In the genomic region with DNA sequence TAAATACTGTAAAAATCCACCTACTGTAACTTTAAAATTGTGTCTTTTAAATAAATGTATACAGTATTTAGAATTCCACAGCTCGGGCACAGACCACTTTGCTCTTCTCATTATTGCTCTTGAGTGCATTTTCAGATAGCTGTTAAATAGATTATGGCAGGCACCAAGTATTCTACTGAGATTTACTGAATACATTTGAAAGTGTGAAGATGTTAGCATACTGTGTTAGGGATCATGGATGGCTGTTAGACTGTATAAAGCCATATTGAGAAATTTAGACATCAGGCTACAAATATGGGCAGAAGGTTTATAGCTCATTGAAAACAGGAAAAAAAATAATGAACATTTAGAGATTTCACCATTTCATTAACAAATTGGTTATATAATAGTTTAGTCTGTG, we compare ENCODE assay signal across 32 mouse cellular contexts.
"Had no signal": no experiment of that assay in that cellular context is flagged by ENCODE, and none has a peak within 500 bp of the region (broad histone marks: within the 10 kb centered on the region; RNA-seq: fewer than 3 reads in every experiment).

No protein-coding gene starts in this region.

- H3K27me3 ChIP-seq: limb, embryonic 12.5 days; limb, embryonic 13.5 days; liver, embryonic 12.5 days; liver, embryonic 13.5 days; liver, embryonic 15.5 days; lung, embryonic 15.5 days; megakaryocyte, embryonic 14.5 days; midbrain, embryonic 12.5 days; midbrain, embryonic 13.5 days; midbrain, embryonic 15.5 days; neural tube, embryonic 12.5 days had no signal

- H3K4me1 ChIP-seq: liver, embryonic 12.5 days; liver, embryonic 13.5 days; liver, embryonic 15.5 days; lung, embryonic 15.5 days; megakaryocyte, embryonic 14.5 days; midbrain, embryonic 10.5 days; midbrain, embryonic 12.5 days; midbrain, embryonic 13.5 days; midbrain, embryonic 15.5 days; neural tube, embryonic 12.5 days had no signal

- H3K9ac ChIP-seq: limb, embryonic 12.5 days; limb, embryonic 13.5 days; limb, embryonic 15.5 days; liver, embryonic 12.5 days; liver, embryonic 13.5 days; liver, embryonic 14.5 days; liver, embryonic 15.5 days; liver, postnatal 0 days; lung, embryonic 14.5 days; lung, embryonic 15.5 days; midbrain, embryonic 12.5 days; midbrain, embryonic 13.5 days; midbrain, embryonic 15.5 days; neural tube, embryonic 12.5 days had no signal

- H3K4me2 ChIP-seq: limb, embryonic 12.5 days; limb, embryonic 13.5 days; limb, embryonic 15.5 days; liver, embryonic 11.5 days; liver, embryonic 12.5 days; liver, embryonic 13.5 days; liver, embryonic 15.5 days; lung, embryonic 14.5 days; lung, embryonic 15.5 days; midbrain, embryonic 11.5 days; midbrain, embryonic 12.5 days; midbrain, embryonic 13.5 days; midbrain, embryonic 15.5 days; neural tube, embryonic 12.5 days had no signal

- H3K9me3 ChIP-seq: limb, embryonic 10.5 days; limb, embryonic 15.5 days; liver, embryonic 12.5 days; liver, embryonic 13.5 days; liver, embryonic 15.5 days; lung, embryonic 15.5 days; midbrain, embryonic 10.5 days; midbrain, embryonic 12.5 days; midbrain, embryonic 13.5 days; midbrain, embryonic 15.5 days; neural tube, embryonic 12.5 days had no signal

- DNase-seq: left cerebral cortex, postnatal 4 days; liver; liver, embryonic 13.5 days; liver, postnatal 0 days; lung, adult 18-20 months; lung, adult 2 months; lung, embryonic 14.5 days; lung, postnatal 10 days; lung, postnatal 14 days; lung, postnatal 36 days; lung, postnatal 4 days; midbrain, embryonic 14.5 days had no signal

- H3K36me3 ChIP-seq: limb, embryonic 10.5 days; limb, embryonic 12.5 days; limb, embryonic 13.5 days; limb, embryonic 15.5 days; liver, embryonic 12.5 days; liver, embryonic 13.5 days; liver, embryonic 15.5 days; lung, embryonic 15.5 days; midbrain, embryonic 10.5 days; midbrain, embryonic 12.5 days; midbrain, embryonic 13.5 days; midbrain, embryonic 15.5 days; neural tube, embryonic 12.5 days had no signal

- H3K4me3 ChIP-seq: limb, embryonic 10.5 days; limb, embryonic 12.5 days; limb, embryonic 13.5 days; limb, embryonic 15.5 days; liver, embryonic 12.5 days; liver, embryonic 13.5 days; liver, embryonic 15.5 days; lung, embryonic 15.5 days; megakaryocyte, embryonic 14.5 days; midbrain, embryonic 10.5 days; midbrain, embryonic 12.5 days; midbrain, embryonic 13.5 days; midbrain, embryonic 15.5 days; myocyte; neural tube, embryonic 12.5 days had no signal

- ATAC-seq: liver, embryonic 12.5 days; liver, postnatal 0 days; lung, postnatal 0 days; midbrain, embryonic 13.5 days; midbrain, embryonic 15.5 days; midbrain, embryonic 16.5 days had no signal

- H3K27ac ChIP-seq: limb, embryonic 10.5 days; limb, embryonic 12.5 days; limb, embryonic 13.5 days; limb, embryonic 15.5 days; liver, embryonic 12.5 days; liver, embryonic 13.5 days; liver, embryonic 14.5 days; liver, embryonic 15.5 days; lung, embryonic 15.5 days; macrophage; midbrain, embryonic 10.5 days; midbrain, embryonic 12.5 days; midbrain, embryonic 13.5 days; midbrain, embryonic 15.5 days; neural tube, embryonic 12.5 days had no signal
